Mouse (Mus musculus) spleen, adult 2 months (tissue): ENCODE measurements around the gene Slc5a10. TPM values are rescaled to one million over a fixed set of nuclear protein-coding genes. Genes with fewer than 3 reads are reported as not detected.

Experiments
- DNase-seq, 2 experiments: peaks; one replicate each; pipeline versions ENCODE4 v3.0.0 to v3.0.0-alpha.2; 2012 to 2021; ENCODE audit warnings: low spot score in 2 of 2, low read depth in 1 of 2
- H3K27ac ChIP-seq: fragments of 200-500 bp; 2 replicates; pipeline ENCODE4 v1.5.1; 2012; ENCODE audit warnings: low read length, inconsistent platforms; ENCODE audit not compliant: insufficient read depth
- H3K27me3 ChIP-seq: fragments of 200-500 bp; 2 replicates; pipeline ENCODE4 v1.6.1; 2012; ENCODE audit warnings: mild to moderate bottlenecking, moderate library complexity, low read length, inconsistent platforms; ENCODE audit not compliant: control insufficient read depth, insufficient read depth
- H3K36me3 ChIP-seq: fragments of 200-500 bp; 2 replicates; pipeline ENCODE4 v1.6.1; 2012; ENCODE audit warnings: mild to moderate bottlenecking, low read length, inconsistent platforms; ENCODE audit not compliant: control insufficient read depth, insufficient read depth
- H3K4me1 ChIP-seq: fragments of 200-500 bp; 2 replicates; pipeline ENCODE4 v1.6.1; 2011; ENCODE audit warnings: inconsistent platforms; ENCODE audit not compliant: control insufficient read depth, insufficient read depth, insufficient read length
- H3K4me3 ChIP-seq: fragments of 200-500 bp; 2 replicates; pipeline ENCODE4 v1.5.1; 2011; ENCODE audit warnings: mild to moderate bottlenecking, inconsistent platforms; ENCODE audit not compliant: insufficient read depth, insufficient read length; ENCODE audit errors: extremely low read depth
- CTCF ChIP-seq: fragments of 200-500 bp; IDR thresholded peaks from 2 replicates; pipeline ENCODE4 v1.5.1; 2011; ENCODE audit warnings: mild to moderate bottlenecking, inconsistent platforms; ENCODE audit not compliant: insufficient read depth, insufficient read length, insufficient replicate concordance; ENCODE audit errors: extremely low read depth
- POLR2A ChIP-seq: fragments of 200-500 bp; IDR thresholded peaks from 2 replicates; pipeline ENCODE4 v1.6.1; 2011; ENCODE audit warnings: low read depth, low read length, inconsistent platforms
- WGBS: fragments of 180-500 bp; shearing (Covaris S2); methylation state at CpG from one replicate; pipeline ENCODE4 v1.1.7; 2018; 5-methylcytosine and 5-hydroxymethylcytosine counted together
- polyA plus RNA-seq: library from polyadenylated mRNA; depleted of rRNA; stranded (reverse); fragments of >200 nt; gene quantifications from 2 replicates; pipeline ENCODE4 v1.2.3, GENCODE M21; 2012

Slc5a10 gene
- polyA plus RNA-seq, 1 experiment, result 0.06 TPM

DNA sequence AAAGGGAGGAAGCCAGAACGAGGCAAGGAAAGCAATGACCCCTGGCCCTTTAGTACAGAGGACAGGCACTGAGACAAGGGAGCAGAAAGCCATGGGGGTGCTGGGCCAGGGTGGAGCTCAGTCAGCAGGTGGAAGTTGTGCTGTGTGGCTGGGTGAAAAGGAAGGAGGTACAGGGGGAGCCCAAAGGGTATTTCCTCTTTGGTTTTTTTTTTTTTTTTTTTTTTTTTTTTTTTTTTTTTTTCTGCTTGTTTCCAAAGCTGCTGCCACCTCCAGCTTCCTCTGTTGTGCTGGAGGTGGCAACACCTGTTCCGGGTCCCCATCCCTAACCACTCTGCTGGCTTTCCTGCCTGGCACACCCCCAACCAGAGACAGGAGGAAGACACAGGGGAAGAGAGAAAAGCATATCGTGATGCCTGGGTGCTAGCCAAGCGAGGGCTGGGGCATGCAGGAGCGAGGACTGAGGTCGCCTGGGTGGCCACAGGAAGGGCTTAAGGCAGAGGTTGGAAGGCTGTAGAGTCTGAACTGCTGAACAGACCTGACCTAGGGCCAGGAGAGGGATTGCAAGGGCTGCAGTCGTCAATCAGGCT, 59.7 kb downstream of the Slc5a10 start:
- Histone ChIP-seq H3K4me3 (no peak overlapping the region), H3K27me3 (no peaks in the 10 kb centered on the region), H3K27ac (peak overlapping the region; percentile 75), H3K4me1 (peaks cover 42% of the 10 kb centered on the region; the same call in 1 of the 2 replicates), H3K36me3 (peaks cover 47% of the 10 kb centered on the region)
- WGBS, result 17% methylated on average over 7 of the region's 7 CpGs
- TF ChIP-seq CTCF (no peak), POLR2A (no peak)
- peak in 1 of 2 experiments; percentile 63 for DNase-seq

DNA sequence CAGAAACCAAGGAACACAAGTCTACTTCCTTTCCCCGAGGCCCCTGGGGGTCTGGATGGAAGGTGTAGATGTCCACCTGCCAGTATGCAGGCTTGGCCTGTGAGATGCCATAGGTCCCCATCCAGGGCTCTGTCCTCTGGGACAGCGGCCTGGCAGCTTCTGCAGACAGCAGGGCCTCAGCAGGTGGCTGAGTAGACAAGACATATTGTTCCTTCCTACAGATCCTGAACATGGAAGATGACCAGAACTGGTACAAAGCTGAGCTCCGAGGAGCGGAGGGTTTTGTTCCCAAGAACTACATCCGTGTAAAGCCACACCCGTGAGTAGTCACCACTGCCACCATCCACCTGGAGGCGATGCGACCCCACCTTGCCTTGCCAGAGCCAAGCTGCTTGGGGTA, 60.6 kb downstream of the Slc5a10 start:
- TF ChIP-seq POLR2A (no peak), CTCF (no peak)
- peaks cover 42% of the 10 kb centered on the region; the same call in 1 of the 2 replicates for H3K4me1 ChIP-seq

DNA sequence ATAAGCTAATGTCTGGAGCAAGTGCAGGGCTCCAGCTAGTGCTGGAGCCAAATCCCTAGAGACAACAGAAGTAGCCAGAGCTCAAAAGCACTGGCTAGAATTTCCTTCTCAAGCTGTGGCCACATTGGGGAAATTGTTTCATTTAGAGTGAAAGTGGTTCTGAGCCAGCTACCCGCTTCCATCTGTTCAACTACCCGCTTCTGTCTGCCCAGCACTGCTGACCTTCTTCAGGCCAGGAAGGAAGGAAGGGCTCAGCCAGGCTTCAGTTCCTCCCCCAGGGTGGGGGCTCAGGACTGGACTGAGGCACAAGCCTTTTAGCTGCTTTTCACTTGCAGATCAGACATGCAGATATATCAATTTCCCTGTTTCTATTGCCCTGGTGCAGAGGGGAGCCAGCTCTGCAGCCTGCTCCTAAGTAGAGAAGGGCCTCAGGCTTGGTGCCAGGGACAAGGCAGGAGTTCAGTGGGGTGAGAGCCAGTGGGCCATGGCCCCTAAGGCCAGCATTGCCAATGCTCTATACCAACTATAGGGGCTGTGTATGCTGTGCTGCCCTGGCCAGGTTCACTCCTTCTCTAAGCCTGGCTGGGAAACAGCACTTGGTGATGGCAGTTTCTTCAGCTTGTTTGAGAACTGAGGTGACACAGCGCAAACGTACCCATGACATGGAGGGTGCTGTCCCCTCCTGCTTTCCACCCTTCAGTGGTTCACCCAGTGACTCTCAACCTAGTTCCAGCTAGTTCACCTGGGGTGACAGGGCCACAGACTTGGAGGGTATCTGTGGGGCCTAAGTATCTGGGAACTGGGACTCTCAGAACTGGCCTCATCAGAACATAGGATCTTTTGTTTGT, 61.4 kb downstream of the Slc5a10 start:
- Histone ChIP-seq H3K27ac (peak overlapping the region; percentile 65), H3K27me3 (no peaks in the 10 kb centered on the region), H3K4me3 (no peak overlapping the region), H3K36me3 (peaks cover 32% of the 10 kb centered on the region), H3K4me1 (peaks cover 42% of the 10 kb centered on the region; the same call in 1 of the 2 replicates)
- TF ChIP-seq POLR2A (no peak), CTCF (no peak)
- WGBS, result 37% methylated on average over 4 of the region's 4 CpGs
- DNase-seq, result no peak

More for the DNA sequence above, 60.6 kb downstream of the Slc5a10 start:
- 92% methylated on average over 8 of the region's 8 CpGs for WGBS
- H3K27me3 ChIP-seq, result no peaks in the 10 kb centered on the region
- no peak for DNase-seq
- H3K36me3 ChIP-seq, result peaks cover 38% of the 10 kb centered on the region
- no peak overlapping the region for H3K4me3 ChIP-seq
- H3K27ac ChIP-seq, result peak overlapping the region; percentile 65

DNA sequence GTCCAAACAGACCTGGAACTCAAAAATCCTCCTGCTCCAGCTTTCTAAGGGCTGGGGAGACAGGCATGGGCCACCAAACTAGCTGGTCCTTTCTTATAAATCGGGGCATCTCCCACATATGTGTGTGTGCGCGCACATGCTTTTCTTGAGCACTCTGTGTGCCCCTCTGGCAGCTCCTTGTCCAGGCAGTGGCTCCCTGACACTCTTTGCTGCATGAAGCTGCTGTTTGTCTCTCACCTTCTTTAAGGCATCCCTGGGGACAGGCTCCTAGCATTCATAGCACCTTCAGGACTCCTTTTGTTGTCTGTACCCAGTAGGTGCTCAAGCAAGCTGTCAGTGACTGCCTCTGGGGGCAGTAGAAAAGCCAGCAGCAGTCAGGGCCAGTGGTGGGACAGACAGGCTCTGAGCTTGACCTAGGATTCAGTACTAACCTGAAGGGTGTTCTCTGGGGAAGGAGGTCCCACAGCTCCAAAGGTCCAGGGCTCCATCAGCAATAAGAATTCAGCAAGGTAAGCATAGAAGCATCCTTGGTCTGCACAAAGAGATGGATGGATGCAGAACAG, 62.2 kb downstream of the Slc5a10 start:
- peak overlapping the region; percentile 65 for H3K27ac ChIP-seq
- H3K4me1 ChIP-seq, result peaks cover 42% of the 10 kb centered on the region; the same call in 1 of the 2 replicates
- TF ChIP-seq CTCF (no peak), POLR2A (no peak)
- WGBS, result 90% methylated on average over 3 of the region's 3 CpGs
- DNase-seq, result no peak
- H3K4me3 ChIP-seq, result no peak overlapping the region
- peaks cover 26% of the 10 kb centered on the region for H3K36me3 ChIP-seq
- no peaks in the 10 kb centered on the region for H3K27me3 ChIP-seq

DNA sequence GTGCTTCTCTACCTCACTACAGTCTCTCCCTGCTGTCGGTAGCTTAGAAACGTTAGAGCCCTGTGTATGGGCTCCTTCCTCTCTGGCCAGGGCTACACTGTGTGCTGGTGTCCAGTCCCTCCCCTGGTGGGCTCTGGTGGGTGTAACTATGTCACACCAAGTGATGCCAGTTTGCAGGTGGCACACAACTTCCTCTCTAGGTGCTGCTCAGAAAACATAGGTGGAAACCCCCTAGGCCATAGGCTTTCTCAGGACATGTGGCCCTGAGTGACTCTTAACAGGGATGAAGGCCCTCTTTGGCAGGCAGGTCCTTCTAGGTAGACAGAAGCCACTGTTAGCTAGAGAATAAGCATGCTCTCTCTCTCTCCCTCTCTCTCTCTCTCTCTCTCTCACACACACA, 63.2 kb downstream of the Slc5a10 start:
- peaks cover 18% of the 10 kb centered on the region for H3K36me3 ChIP-seq

DNA sequence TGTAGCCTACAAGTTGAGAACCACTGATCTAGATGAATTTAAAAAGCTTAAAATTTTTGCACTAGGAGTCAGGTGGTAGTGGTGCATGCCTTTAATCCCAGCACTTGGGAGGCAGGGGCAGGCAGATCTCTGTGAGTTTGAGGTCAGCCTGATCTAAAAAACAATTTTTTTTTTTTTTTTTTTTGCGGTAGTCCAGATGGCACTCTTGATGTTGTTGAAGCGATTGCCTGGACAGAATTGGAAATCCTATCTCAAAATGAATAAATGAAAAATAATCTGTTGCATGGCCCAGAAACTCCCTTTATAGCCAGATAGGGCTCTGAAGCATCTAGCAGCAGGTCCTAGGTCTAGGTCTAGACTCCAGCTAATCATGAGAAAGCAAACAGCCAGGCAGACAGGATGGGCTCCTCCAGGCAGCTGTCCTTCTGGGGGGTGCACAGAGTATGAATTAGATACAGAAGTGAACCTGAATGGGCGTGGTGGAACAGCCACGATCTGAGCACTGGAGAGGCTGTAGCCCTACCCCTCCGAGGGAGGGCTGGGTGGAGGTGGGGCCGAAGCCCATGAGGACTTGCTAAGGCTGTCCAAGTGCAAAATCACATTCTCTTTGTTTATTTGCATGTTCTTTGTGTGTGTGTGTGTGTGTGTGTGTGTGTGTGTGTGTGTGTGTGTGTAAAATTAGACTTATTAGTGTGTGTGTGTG, 64.3 kb downstream of the Slc5a10 start:
- WGBS, result 33% methylated on average over 6 of the region's 6 CpGs
- peak in 1 of 2 experiments; percentile 59 for DNase-seq
- peaks cover 46% of the 10 kb centered on the region; the same call in 1 of the 2 replicates for H3K4me1 ChIP-seq
- peak overlapping the region; percentile 65 for H3K27ac ChIP-seq
- H3K4me3 ChIP-seq, result no peak overlapping the region
- H3K36me3 ChIP-seq, result peaks cover 11% of the 10 kb centered on the region
- H3K27me3 ChIP-seq, result no peaks in the 10 kb centered on the region
- no peak for TF ChIP-seq CTCF
- TF ChIP-seq POLR2A, result no peak; the same call in 1 of the 2 replicates

More for the DNA sequence above, 63.2 kb downstream of the Slc5a10 start:
- peak overlapping the region; percentile 65 for H3K27ac ChIP-seq
- 26% methylated on average over 2 of the region's 2 CpGs for WGBS
- no peak overlapping the region for H3K4me3 ChIP-seq
- H3K27me3 ChIP-seq, result no peaks in the 10 kb centered on the region
- peaks cover 43% of the 10 kb centered on the region; the same call in 1 of the 2 replicates for H3K4me1 ChIP-seq
- TF ChIP-seq CTCF (no peak), POLR2A (no peak)
- peak in 1 of 2 experiments; percentile 49 for DNase-seq
